Mouse (Mus musculus) kidney, adult 2 months (tissue): Measurements from ENCODE around the gene Tldc1. TPM values are rescaled to one million over a fixed set of nuclear protein-coding genes. Genes with fewer than 3 reads are reported as not detected.

Experiments used
- DNase-seq: peaks from one replicate; pipeline ENCODE4 v3.0.0; 2021
- H3K27ac ChIP-seq: fragments of 200-500 bp; 2 replicates; pipeline ENCODE4 v1.5.1; 2012; ENCODE audit warnings: low read depth, low read length, control low read depth, inconsistent platforms; ENCODE audit not compliant: insufficient read depth
- H3K27me3 ChIP-seq: fragments of 200-500 bp; replicated peaks from 2 replicates; pipeline ENCODE4 v1.6.1; 2012; ENCODE audit warnings: mild to moderate bottlenecking, moderate library complexity, low read length, inconsistent platforms; ENCODE audit not compliant: control insufficient read depth, insufficient read depth
- H3K36me3 ChIP-seq: fragments of 200-500 bp; 2 replicates; pipeline ENCODE4 v1.6.1; 2012; ENCODE audit warnings: mild to moderate bottlenecking, moderate library complexity, low read length, inconsistent platforms; ENCODE audit not compliant: control insufficient read depth, insufficient read depth
- H3K4me1 ChIP-seq: fragments of 200-500 bp; 2 replicates; pipeline ENCODE4 v1.6.1; 2011; ENCODE audit warnings: low read length; ENCODE audit not compliant: control insufficient read depth, insufficient read depth
- H3K4me3 ChIP-seq: fragments of 200-500 bp; 2 replicates; pipeline ENCODE4 v1.5.1; 2011; ENCODE audit warnings: mild to moderate bottlenecking, low read depth, low read length, control low read depth; ENCODE audit not compliant: insufficient read depth
- CTCF ChIP-seq: fragments of 200-500 bp; conservative IDR thresholded peaks from 2 replicates; pipeline ENCODE4 v1.5.1; 2011; ENCODE audit warnings: low read depth, mild to moderate bottlenecking, control low read depth, low read length, moderate library complexity, mixed read lengths; ENCODE audit not compliant: insufficient read depth, insufficient read length
- POLR2A ChIP-seq: fragments of 200-500 bp; IDR thresholded peaks from one replicate; pipeline ENCODE4 v1.6.1; 2011; ENCODE audit warnings: low read depth, low read length, control low read depth
- WGBS: fragments of 180-500 bp; shearing (Covaris S2); methylation state at CpG from one replicate; pipeline ENCODE4 v1.1.7; 2018; 5-methylcytosine and 5-hydroxymethylcytosine counted together
- polyA plus RNA-seq: library from polyadenylated mRNA; depleted of rRNA; stranded (reverse); fragments of >200 nt; gene quantifications from 2 replicates; pipeline ENCODE4 v1.2.3, GENCODE M21; 2012; rRNA removed

The Tldc1 gene
- polyA plus RNA-seq, 1 experiment: 11.6 TPM

DNA sequence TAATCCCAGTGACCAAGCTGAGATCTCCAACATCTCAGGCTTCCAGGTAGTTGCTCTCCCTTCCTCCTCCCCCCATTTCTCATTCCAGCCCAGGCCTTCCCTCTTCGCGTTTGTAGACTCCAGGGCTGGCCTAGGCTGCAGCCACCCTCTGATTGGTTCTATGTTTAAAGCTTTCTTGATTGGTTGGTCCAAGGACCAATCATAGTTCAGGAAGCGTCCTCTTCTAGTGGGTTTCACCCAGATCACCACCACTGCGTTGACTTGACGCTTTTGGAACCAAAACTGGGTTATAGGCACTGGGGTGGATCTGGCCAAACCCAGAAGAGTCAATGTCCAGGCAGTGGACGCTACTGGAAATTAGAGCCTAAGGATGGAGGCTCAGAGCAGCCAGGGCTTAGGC is 55.9 kb downstream of the Tldc1 start:
- H3K4me3 ChIP-seq: no peak overlapping the region
- H3K27me3 ChIP-seq: no peaks in the 10 kb centered on the region; the same call in 1 of the 2 replicates
- DNase-seq: no peak
- 72% methylated on average over 6 of the region's 6 CpGs for WGBS
- H3K4me1 ChIP-seq: no peaks in the 10 kb centered on the region
- TF ChIP-seq CTCF (no peak), POLR2A (no peak)
- no peak overlapping the region for H3K27ac ChIP-seq
- no peaks in the 10 kb centered on the region for H3K36me3 ChIP-seq

DNA sequence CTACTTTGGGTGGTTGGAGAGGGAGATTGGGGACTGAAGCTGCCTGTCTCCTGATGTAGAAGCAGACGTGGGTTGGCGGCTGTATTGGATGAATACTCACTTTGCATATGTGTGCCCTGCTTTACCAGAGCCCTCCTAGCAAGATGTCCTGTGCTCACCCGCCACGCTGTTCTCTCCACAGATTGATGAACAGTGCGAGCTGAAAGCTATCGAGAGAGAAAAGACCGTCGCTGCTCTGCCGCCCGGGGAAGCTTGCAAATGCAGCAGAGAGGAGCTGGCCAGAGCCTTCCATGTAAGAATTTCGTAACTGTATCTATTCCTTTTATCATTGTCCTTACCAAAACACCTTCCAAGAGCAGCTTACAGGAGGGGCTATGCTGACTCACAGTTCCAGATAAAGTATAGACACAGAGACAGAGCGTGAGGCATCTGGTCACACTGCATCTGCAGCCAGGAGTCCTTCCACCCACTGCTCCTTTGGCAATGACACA is 59.2 kb downstream of the Tldc1 start:
- Histone ChIP-seq H3K27ac (no peak overlapping the region), H3K4me3 (no peak overlapping the region), H3K4me1 (no peaks in the 10 kb centered on the region), H3K36me3 (no peaks in the 10 kb centered on the region), H3K27me3 (no peaks in the 10 kb centered on the region; the same call in 1 of the 2 replicates)
- WGBS: 72% methylated on average over 12 of the region's 12 CpGs
- TF ChIP-seq CTCF (no peak), POLR2A (no peak)
- no peak for DNase-seq

DNA sequence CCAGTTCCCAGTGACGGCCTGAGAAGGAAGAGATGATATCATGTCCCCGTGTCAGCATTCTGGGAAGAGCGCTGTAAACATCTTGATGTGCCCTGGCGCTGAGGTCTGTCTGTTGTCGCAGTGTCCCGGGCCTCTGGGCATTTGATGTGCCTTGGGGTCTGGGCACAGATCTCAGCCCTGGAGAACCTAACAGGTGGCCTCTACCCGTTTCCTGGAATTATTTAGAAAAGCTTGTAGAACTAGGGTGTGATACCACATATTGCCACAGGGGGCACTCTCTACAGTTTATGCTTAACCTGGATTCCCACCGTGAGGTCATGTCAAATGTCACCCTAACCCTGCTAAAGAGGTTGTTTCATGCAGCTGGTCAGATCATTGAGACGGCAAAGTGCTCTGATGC is 60.5 kb downstream of the Tldc1 start:
- Histone ChIP-seq H3K4me3 (no peak overlapping the region), H3K4me1 (no peaks in the 10 kb centered on the region), H3K36me3 (no peaks in the 10 kb centered on the region), H3K27me3 (no peaks in the 10 kb centered on the region), H3K27ac (no peak overlapping the region)
- DNase-seq: peak; percentile 37
- 58% methylated on average over 9 of the region's 9 CpGs for WGBS
- TF ChIP-seq POLR2A (no peak), CTCF (peak; percentile 39)

DNA sequence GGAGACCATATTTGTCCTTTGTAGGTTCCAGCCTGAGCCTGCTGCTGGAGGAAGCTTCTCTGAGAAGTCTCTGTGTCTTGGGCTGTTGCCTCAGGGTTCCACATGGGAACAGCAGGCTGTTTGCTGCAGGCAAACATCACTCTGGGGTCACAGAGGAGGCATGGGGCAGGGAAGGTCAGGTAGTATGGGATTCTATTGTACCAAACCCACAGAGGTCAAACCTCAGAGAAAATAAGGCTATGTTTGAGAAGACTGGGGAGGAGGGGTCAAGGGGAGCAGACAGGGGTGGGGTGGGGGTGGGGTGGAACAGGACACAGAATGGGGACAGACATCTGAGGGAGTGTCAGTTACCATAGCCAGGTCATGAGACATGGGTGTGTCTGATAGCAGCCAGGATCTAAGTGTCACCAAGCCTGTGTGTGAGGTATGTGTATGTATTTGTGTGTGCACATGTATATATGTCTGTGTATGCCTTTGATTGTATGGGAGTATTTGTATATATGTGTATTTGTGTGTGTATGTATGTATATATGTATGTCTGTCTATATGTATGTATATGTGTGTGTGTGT is 61.4 kb downstream of the Tldc1 start:
- no peaks in the 10 kb centered on the region for H3K4me1 ChIP-seq
- H3K27me3 ChIP-seq: no peaks in the 10 kb centered on the region
- no peak for DNase-seq
- H3K4me3 ChIP-seq: no peak overlapping the region
- no peak for TF ChIP-seq CTCF
- no peak for TF ChIP-seq POLR2A
- H3K27ac ChIP-seq: no peak overlapping the region
- H3K36me3 ChIP-seq: no peaks in the 10 kb centered on the region

DNA sequence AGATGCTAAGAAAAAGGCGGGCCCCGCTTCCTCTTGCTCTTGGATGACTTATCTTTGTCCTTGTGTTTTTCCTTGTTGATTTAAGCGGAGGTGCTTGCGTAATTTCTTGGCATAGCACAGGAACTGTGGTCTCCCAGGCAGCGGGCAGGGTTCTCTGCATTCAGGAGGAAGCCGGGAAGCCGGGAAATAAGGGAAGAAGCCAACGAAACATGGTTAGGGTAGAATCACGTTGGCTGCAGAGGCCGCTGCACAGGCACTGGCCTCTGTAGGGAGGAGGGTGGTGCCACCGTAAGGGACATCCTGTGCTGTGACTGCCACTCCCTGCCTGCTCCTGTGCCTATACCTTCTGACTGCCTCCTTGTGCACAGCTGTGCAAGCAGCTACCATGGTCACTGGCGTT is 63.0 kb downstream of the Tldc1 start:
- 31% methylated on average over 12 of the region's 12 CpGs for WGBS
- no peak overlapping the region for H3K27ac ChIP-seq
- H3K36me3 ChIP-seq: no peaks in the 10 kb centered on the region
- no peak overlapping the region for H3K4me3 ChIP-seq
- peak; percentile 72 for DNase-seq
- H3K4me1 ChIP-seq: no peaks in the 10 kb centered on the region
- no peaks in the 10 kb centered on the region for H3K27me3 ChIP-seq
- no peak for TF ChIP-seq CTCF
- no peak for TF ChIP-seq POLR2A

DNA sequence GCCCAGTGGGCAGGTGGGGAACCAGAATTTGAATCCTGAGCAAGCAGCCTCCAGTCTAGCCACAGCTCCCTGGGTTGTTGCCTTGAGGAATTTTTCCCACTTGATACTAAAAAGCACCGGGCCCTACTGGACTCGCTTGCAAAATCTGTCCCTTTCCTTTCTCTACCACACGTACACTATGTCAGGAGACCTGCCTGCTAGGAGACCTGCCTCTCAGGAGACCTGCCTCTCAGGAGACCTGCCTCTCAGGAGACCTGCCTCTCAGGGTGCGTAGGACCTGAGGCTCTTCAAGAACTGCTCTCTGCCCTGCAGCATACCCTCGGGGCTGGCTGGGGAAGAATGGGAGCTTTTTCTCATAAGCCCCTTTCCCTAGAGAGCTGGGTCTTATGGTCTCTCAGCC is 64.8 kb downstream of the Tldc1 start:
- no peak for TF ChIP-seq CTCF
- TF ChIP-seq POLR2A: no peak
- H3K27ac ChIP-seq: no peak overlapping the region
- H3K4me1 ChIP-seq: no peaks in the 10 kb centered on the region
- 96% methylated on average over 5 of the region's 5 CpGs for WGBS
- no peak for DNase-seq
- H3K36me3 ChIP-seq: no peaks in the 10 kb centered on the region
- no peaks in the 10 kb centered on the region for H3K27me3 ChIP-seq
- H3K4me3 ChIP-seq: no peak overlapping the region

DNA sequence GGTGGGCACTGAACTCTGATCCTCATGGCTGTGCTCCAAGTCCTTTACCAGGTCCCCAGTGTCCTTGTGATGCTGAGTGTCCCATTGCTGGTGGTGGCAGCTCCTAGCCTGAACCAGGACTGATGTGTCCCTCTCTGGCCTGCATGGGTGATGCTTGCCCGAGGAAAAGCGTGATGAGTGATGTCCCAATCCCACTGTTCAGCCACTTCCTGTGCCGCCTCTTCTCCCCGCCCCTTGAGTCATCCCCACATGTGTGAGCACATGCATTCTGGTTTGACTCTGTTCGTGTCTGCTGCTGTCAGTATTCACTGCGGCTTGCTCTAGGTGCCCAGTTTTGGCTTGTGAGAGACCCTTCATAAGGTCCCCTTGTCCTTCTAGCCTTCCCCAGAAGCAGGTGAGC is 66.0 kb downstream of the Tldc1 start:
- DNase-seq: no peak

More for the DNA sequence above, 66.0 kb downstream of the Tldc1 start:
- H3K36me3 ChIP-seq: no peaks in the 10 kb centered on the region
- H3K27ac ChIP-seq: no peak overlapping the region
- no peaks in the 10 kb centered on the region for H3K4me1 ChIP-seq
- WGBS: 73% methylated on average over 6 of the region's 6 CpGs
- no peaks in the 10 kb centered on the region for H3K27me3 ChIP-seq
- H3K4me3 ChIP-seq: no peak overlapping the region
- TF ChIP-seq CTCF (no peak), POLR2A (no peak)

Other genes starting within 250 kb of the Tldc1 start
- gene Mbtps1, start 219.7 kb downstream of the Tldc1 start, polyA plus RNA-seq: 58.0 and 67.3 TPM in 2 replicates
- gene Hsdl1, start 203.2 kb downstream of the Tldc1 start, polyA plus RNA-seq: 20.0 and 23.1 TPM in 2 replicates
- 0.42 and 0.57 TPM in 2 replicates for gene Dnaaf1, start 203.2 kb downstream of the Tldc1 start, polyA plus RNA-seq
- 10.2 and 12.8 TPM in 2 replicates for gene Taf1c, start 173.2 kb downstream of the Tldc1 start, polyA plus RNA-seq
- gene Adad2, start 165.7 kb downstream of the Tldc1 start, polyA plus RNA-seq: not detected in 2 replicates
- 0.56 and 0.58 TPM in 2 replicates for gene Kcng4, start 142.7 kb downstream of the Tldc1 start, polyA plus RNA-seq
- 8.4 and 11.8 TPM in 2 replicates for gene Wfdc1, start 112.1 kb downstream of the Tldc1 start, polyA plus RNA-seq
- gene Atp2c2, start 78.4 kb downstream of the Tldc1 start, polyA plus RNA-seq: 0.24 and 0.52 TPM in 2 replicates
- gene Cotl1, start 62.1 kb upstream of the Tldc1 start, polyA plus RNA-seq: 427 and 463 TPM in 2 replicates
- gene Klhl36, start 83.8 kb upstream of the Tldc1 start, polyA plus RNA-seq: 37.7 and 52.4 TPM in 2 replicates
- 121 and 135 TPM in 2 replicates for gene Usp10, start 131.9 kb upstream of the Tldc1 start, polyA plus RNA-seq
- gene Gm20388, start 132.4 kb upstream of the Tldc1 start, polyA plus RNA-seq: 49.7 and 53.6 TPM in 2 replicates
- 16.7 and 19.7 TPM in 2 replicates for gene Crispld2, start 214.0 kb upstream of the Tldc1 start, polyA plus RNA-seq